Mouse (Mus musculus): Measurements from ENCODE around the gene Pdia5.

- TF ChIP-seq POLR2A (IDR thresholded peaks at IDR 0.05; ENCODE audit: borderline replicate concordance, extremely low read depth, low read depth, low read length) (no peak), CTCF (IDR thresholded peaks at IDR 0.05; ENCODE audit: insufficient read depth, low read length) (no peak)
These were observed 25.4 kb upstream of the Pdia5 start for GRCm38 (mm10) chr16:35515977-35516612.
